Mouse (Mus musculus): ENCODE data around the gene Hoxd12. TPM values are rescaled to one million over a fixed set of nuclear protein-coding genes. Genes with fewer than 3 reads are reported as not detected.

The Hoxd12 gene
- polyA plus RNA-seq, 1 experiment from 2014 or later: not detected

DNA sequence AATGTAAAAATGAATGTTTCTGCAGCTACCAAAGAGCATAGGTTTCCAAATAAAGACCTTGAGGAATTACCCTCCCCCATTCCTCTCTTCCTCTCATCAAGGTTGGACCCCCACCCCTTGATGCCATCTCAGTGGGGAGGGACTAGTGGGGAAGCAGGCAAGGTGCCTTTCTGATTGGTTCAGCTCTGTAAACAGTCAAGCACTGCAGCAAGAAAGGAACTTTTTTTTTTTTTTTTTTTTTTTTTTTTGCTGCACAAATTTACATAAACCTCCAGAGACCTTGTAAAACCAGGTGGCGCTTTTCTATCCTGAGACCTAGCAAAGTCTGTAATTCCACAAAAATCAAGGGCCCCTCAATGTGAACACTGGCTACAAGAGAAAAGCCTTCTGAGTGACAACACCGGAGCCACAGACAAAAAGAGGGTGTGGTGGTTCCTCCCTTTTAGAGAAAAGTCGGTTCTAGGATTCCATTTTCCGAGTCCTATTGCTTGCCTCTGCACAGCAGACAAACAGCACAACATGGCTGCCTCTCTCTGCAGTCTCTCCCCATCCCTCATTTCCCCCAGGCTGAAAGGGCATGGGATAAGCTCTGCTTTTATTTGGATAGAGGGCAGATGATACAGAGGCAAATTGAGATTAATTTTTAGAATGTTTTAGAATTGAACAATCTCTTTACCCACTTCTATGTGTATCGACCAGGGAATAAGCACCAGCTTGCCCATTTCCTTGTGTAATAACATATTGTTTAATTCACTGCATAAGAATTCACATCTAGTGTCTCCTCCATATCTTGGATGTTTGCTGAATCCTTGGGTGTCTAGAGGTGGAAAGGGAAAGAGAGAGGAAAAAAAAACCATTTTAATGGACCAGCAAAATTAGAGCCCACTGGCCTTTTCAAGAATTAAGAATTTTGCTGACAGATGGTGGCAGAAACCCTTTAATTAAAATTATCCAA, 34.9 kb downstream of the Hoxd12 start:
- Histone ChIP-seq H3K4me1 (0 out of 2 replicates have a peak, but pooled peaks cover 3% of the 10 kb centered on the region), H3K9ac (no peak overlapping the region), H3K27ac (no peak overlapping the region), H3K36me3 (no peaks in the 10 kb centered on the region), H3K4me3 (no peak overlapping the region), H3K4me2 (replicated peaks) (no peak overlapping the region), H3K9me3 (no peaks in the 10 kb centered on the region), H3K27me3 (peaks cover 92% of the 10 kb centered on the region)
- no peak for ATAC-seq (ENCODE audit: insufficient number of reproducible peaks, insufficient read depth, low FRiP score, low TSS enrichment)
- WGBS: 5% methylated on average over 5 of the region's 5 CpGs

DNA sequence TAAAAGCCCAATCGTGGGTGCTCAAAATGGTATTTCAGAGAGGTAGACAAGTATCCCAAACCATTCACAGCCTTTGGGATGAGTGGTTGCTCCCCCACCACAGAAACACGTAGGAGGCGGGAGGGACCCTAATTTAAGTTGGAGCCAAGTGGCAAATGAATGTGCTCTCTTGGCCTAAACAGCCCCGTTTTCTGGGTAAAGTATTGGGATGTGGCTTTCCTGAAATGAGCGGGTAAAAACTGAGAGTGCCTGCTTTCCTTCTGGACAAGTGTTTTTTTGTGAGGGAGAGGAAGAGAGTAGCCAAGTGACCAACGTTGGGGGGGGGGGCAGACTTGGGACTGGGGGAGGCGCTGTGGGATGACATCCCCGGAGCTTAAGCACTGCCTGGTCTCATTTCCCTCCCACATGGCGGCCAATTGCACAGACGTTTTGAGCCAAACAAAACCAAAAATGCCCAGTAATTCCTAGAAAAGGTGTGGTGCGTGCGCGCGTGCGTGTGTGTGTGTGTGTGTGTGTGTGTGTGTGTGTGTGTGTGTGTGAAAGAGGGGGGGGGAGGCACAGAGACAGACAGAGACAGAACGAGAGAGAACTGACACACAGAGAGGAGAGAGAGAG, 36.2 kb downstream of the Hoxd12 start:
- no peaks in the 10 kb centered on the region for H3K9me3 ChIP-seq
- peaks cover 94% of the 10 kb centered on the region for H3K27me3 ChIP-seq
- H3K9ac ChIP-seq: no peak overlapping the region
- 1% methylated on average over 16 of the region's 16 CpGs for WGBS
- H3K4me3 ChIP-seq: no peak overlapping the region
- H3K4me2 ChIP-seq (replicated peaks): no peak overlapping the region
- no peaks in the 10 kb centered on the region for H3K4me1 ChIP-seq
- no peaks in the 10 kb centered on the region for H3K36me3 ChIP-seq
- ATAC-seq (ENCODE audit: insufficient number of reproducible peaks, insufficient read depth, low FRiP score, low TSS enrichment): no peak
- H3K27ac ChIP-seq: no peak overlapping the region

DNA sequence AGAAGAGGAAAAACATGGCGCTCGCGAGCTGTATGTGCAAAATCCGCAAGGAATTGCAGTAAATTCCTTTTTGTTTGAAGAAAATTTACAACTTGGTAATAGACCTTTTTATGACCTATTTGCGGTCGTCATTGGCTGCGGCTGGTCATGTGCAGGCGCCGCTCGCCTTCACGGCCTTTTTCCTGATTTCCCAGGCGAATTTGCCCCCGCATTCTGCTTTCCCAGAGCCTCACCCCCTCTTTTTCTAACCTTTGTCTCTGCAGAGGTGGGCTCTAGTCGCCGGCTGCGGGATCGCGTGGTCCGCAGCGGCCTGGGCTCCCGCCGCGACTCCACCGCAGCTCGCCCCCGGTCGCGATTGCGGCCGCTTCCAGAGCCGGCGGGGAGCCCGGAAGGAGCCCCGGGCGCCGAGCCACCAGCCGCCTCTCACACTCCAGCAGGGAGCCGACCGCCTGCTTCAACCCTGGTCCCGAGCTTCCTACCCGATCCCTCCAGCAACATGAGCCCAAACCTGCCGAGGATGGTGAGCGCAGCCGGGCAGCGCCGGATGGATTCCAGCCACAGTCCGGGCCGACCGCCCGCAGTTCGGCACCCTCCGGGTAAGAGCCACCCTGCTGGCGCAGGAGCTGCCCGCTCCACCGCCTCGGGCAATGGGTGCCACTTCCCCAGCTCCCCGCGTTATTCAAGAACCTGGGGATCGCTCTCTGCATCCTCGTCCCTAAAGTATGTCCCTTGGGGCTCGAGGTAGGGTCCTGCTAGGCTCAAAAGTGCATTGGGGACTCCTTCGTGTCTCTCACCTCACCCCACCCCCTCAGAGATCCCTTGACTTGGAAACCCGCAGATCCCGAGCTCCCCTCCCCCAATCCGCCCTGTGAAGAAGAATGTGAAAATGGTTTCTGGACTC, 37.2 kb downstream of the Hoxd12 start, which contains the start of the genes Hoxd3 and Hoxd4:
Gene Hoxd3, plus strand, starts transcription at position 207 of the 901 bp plus-strand sequence.
Gene Hoxd4, plus strand, starts transcription at position 209 of the 901 bp plus-strand sequence.
- Histone ChIP-seq H3K27ac (no peak within 1 kb of the TSS), H3K4me1 (no peaks in the 10 kb centered on the region), H3K9ac (peak within 1 kb of the TSS; percentile 34; the same call in 1 of the 2 replicates), H3K4me2 (replicated peaks) (peak within 1 kb of the TSS; percentile 44), H3K36me3 (no peaks in the 10 kb centered on the region), H3K9me3 (no peaks in the 10 kb centered on the region), H3K4me3 (peak within 1 kb of the TSS; percentile 30), H3K27me3 (peaks cover 95% of the 10 kb centered on the region)
- no peak for ATAC-seq (ENCODE audit: insufficient number of reproducible peaks, insufficient read depth, low FRiP score, low TSS enrichment)
- WGBS: under 1% methylated on average over 65 of the region's 65 CpGs

DNA sequence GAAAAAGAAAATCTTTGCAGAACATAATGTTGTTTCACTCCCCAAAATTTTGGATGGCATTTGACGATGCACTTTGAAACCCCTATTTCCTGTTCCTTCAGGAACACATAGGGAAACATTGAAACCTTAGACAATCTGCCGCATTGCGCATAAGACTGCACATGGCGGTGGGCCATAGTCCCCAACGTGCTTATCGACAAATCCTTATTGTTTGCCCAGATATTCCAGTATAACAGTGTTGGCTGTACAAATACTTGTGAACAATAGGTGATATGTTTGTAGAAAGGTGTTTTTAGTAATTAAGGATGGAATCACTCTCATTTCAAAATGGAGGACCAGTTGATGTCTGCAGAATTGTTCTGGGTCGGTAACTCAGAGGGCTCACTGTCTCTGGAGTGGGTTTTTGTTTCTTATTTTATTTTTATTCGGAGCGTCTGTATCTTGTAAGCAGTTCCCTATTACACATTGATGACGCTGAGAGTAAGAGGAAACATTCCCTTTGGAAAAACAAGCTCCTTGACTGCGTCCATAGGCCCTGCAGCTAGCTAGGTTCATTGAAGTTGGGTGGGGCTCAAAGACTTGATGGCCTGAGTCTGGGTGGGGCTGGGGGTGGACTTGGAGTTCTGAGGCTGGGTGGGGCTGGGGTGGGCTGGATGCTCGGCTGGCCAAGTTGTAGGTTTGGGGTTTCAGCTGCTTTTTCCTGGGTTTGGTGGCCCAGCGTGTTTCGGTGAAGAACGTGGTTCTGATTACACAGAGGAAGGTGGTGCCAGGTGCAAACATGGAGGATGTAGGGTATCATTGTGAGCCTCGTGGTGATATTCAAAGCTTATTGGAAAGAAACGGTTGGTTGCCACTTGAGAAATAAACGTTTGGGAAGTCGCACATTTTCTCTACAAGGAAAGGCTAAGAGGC, 38.7 kb downstream of the Hoxd12 start:
- no peaks in the 10 kb centered on the region for H3K4me1 ChIP-seq
- no peak overlapping the region for H3K4me3 ChIP-seq
- no peaks in the 10 kb centered on the region for H3K9me3 ChIP-seq
- H3K9ac ChIP-seq: no peak overlapping the region
- H3K4me2 ChIP-seq (replicated peaks): no peak overlapping the region
- H3K27ac ChIP-seq: no peak overlapping the region
- H3K36me3 ChIP-seq: no peaks in the 10 kb centered on the region
- WGBS: 3% methylated on average over 19 of the region's 19 CpGs
- no peak for ATAC-seq (ENCODE audit: insufficient number of reproducible peaks, insufficient read depth, low FRiP score, low TSS enrichment)
- H3K27me3 ChIP-seq: peaks cover 97% of the 10 kb centered on the region

DNA sequence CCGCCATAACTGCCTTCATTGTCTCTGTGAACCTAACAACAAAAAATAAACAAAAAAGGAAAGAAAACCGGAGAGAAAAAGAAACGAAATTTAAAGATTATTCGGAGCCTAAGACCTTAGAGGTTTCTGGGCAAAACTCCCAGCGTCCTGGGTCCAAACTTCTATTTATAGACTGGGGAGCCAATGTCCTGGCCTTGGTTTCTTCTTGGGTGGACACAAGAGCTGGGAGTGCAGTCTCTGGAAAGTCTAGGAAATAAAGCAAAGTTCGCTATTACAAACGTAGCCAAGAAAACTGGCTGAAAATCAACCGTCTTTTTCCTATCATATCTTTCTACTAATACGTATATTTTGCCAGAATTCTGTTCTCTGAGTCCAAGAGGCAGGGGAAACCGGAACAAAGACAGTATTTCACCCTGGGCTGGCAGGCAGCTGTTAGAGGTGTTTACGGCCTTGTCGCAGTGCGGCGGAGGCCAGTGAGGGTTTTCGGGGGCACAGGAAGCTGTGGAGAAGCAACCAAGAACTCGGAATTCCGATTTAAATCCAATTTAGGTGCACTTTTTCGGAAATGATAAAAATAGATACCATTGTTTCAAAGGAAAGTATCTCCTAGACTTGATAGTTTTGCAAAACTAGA, 39.5 kb downstream of the Hoxd12 start:
- peaks cover 97% of the 10 kb centered on the region for H3K27me3 ChIP-seq
- H3K4me1 ChIP-seq: no peaks in the 10 kb centered on the region
- no peaks in the 10 kb centered on the region for H3K36me3 ChIP-seq
- no peaks in the 10 kb centered on the region for H3K9me3 ChIP-seq
- no peak overlapping the region for H3K4me3 ChIP-seq
- H3K9ac ChIP-seq: no peak overlapping the region
- H3K27ac ChIP-seq: no peak overlapping the region
- ATAC-seq (ENCODE audit: insufficient number of reproducible peaks, insufficient read depth, low FRiP score, low TSS enrichment): no peak
- H3K4me2 ChIP-seq (replicated peaks): no peak overlapping the region
- 3% methylated on average over 18 of the region's 18 CpGs for WGBS

DNA sequence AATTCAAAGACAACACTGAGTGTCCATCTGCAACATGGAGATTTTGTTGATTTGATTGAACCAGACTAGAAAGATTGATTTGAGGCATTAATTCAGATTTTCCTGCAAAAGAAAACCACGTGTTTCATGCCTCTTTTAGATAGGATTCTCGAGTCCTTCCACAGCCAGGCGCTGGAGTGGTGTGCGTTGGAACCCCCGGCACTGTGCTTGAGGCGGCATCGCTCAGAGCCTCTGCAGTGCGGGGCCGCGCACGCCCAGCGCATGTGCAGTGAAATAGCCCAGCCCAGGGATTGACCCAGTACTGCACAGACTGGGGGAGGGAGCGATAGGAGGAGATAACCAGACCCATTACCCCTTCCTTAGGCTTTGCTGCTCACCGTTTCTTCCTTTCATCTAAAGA, 40.1 kb downstream of the Hoxd12 start:
- WGBS: 3% methylated on average over 14 of the region's 14 CpGs
- H3K4me3 ChIP-seq: no peak overlapping the region
- ATAC-seq (ENCODE audit: insufficient number of reproducible peaks, insufficient read depth, low FRiP score, low TSS enrichment): no peak
- H3K9ac ChIP-seq: no peak overlapping the region
- no peaks in the 10 kb centered on the region for H3K4me1 ChIP-seq
- H3K27ac ChIP-seq: no peak overlapping the region
- H3K9me3 ChIP-seq: no peaks in the 10 kb centered on the region
- H3K4me2 ChIP-seq (replicated peaks): no peak overlapping the region
- peaks cover 97% of the 10 kb centered on the region for H3K27me3 ChIP-seq
- H3K36me3 ChIP-seq: no peaks in the 10 kb centered on the region

DNA sequence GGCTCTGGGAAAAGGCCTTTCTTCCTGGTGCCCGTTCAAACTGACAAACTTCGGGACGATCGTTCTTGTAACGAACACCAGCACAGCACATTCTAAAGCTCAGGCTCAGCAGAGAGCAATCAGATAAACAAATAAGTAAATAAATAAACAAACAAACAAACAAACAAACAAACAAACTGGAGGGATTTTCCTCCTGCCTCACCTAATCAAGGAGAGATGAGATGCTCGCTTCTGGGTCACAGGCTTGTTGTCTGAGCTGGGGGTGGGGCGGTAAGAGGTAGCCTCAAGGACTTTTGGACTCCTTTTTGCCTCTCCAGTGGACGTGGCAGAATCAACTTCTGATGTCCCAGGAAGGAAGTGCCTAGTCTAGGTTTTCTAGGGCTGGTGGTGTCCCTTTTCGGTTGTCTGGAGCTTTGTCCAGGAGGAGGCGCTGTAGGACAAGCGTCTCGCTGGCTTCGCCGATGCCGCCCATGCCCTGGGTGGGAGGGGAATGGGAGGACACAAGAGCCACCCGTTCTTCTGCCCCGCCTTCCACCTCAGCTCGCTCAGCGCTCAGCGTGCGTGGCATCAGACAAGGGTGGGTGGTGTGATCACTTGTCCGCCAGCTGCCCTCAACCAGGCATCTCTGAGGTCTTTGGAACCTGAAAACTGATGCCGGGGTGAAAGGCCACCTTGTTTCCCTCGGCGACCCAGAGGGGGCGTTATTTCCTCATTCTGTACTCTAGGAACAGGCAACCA, 40.9 kb downstream of the Hoxd12 start:
- H3K9ac ChIP-seq: no peak overlapping the region
- 2% methylated on average over 26 of the region's 26 CpGs for WGBS
- peak; percentile 54; the same call in 1 of the 2 replicates for ATAC-seq (ENCODE audit: insufficient number of reproducible peaks, insufficient read depth, low FRiP score, low TSS enrichment)
- peaks cover 96% of the 10 kb centered on the region for H3K27me3 ChIP-seq
- H3K4me3 ChIP-seq: peak overlapping the region; percentile 21
- no peaks in the 10 kb centered on the region for H3K9me3 ChIP-seq
- no peak overlapping the region for H3K27ac ChIP-seq
- peak overlapping the region; percentile 47 for H3K4me2 ChIP-seq (replicated peaks)
- no peaks in the 10 kb centered on the region for H3K4me1 ChIP-seq
- H3K36me3 ChIP-seq: no peaks in the 10 kb centered on the region

DNA sequence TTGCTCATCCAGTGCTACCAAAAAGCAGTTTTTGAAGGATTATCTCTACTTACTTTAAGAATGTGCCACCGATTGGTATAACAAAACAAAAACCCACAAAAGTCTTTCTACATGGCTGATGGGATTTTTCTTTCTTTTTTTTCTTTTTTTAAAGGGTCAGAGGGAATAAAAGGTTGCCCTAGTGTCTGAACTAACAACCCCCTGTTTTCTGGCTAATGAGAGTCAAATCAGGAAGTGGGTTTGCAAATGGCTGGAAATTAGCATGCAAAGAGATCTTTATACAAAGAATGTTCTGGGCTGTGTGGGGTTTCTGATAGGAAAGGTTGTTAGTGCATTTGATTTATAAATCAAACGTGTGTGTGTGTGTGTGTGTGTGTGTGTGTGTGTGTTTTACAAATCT, 45.6 kb downstream of the Hoxd12 start:
- H3K4me2 ChIP-seq (replicated peaks): no peak overlapping the region
- no peak for ATAC-seq (ENCODE audit: insufficient number of reproducible peaks, insufficient read depth, low FRiP score, low TSS enrichment)

DNA sequence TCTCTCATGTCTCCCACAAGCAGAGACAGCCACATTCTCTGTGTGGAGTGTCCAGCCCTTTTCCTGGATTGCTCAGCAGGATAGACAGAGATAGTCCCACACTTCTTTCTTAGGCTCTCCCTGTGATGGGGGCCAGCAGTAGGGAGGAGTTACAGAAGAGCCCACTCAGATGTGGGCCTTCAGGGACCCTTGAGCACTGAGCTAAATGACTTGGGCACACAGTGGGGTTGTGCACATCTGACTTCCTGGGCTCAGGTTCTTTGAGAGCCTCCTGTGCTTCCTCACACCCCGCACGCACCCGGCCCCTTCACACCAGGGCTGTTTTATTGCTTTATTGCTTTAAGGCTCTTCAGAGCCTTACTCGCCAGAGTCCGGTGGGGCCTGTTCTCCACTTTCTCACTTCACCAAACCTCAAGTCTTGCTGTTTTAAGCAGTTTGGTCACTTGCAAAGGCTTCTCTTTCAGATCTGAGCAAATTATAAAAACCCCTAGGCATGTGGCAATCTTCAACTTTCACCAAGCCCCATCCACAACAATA, 46.2 kb downstream of the Hoxd12 start:
- Histone ChIP-seq H3K27ac (no peak overlapping the region), H3K36me3 (no peaks in the 10 kb centered on the region), H3K9me3 (no peaks in the 10 kb centered on the region), H3K9ac (no peak overlapping the region), H3K4me2 (replicated peaks) (no peak overlapping the region), H3K27me3 (peaks cover 97% of the 10 kb centered on the region), H3K4me1 (no peaks in the 10 kb centered on the region), H3K4me3 (no peak overlapping the region)
- WGBS: 3% methylated on average over 5 of the region's 5 CpGs
- no peak for ATAC-seq (ENCODE audit: insufficient number of reproducible peaks, insufficient read depth, low FRiP score, low TSS enrichment)

More for the DNA sequence above, 45.6 kb downstream of the Hoxd12 start:
- Histone ChIP-seq H3K27me3 (peaks cover 98% of the 10 kb centered on the region), H3K4me3 (no peak overlapping the region), H3K36me3 (no peaks in the 10 kb centered on the region), H3K9me3 (no peaks in the 10 kb centered on the region), H3K9ac (no peak overlapping the region), H3K27ac (no peak overlapping the region), H3K4me1 (no peaks in the 10 kb centered on the region)
- 8% methylated on average over 2 of the region's 2 CpGs for WGBS

DNA sequence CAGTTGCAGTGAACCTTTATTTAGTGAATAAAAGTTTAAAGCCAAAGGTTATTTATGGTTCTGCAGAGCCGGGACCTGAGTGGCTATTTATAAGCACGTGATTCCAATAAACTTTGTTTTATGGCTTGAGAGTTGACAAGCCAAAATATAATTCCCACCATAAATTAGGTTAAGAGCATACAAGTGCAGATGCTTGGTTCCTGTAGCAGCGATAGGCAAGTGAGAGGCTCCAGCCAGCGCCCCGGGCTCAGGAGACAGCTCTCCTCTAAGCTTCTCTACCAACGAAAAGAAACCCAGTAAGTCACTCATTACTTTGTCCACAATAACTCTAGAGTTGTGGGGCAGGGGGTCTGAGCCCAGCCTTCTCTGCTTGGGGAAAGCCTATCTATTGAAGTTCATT, 47.1 kb downstream of the Hoxd12 start:
- 7% methylated on average over 6 of the region's 6 CpGs for WGBS
- no peak for ATAC-seq (ENCODE audit: insufficient number of reproducible peaks, insufficient read depth, low FRiP score, low TSS enrichment)
- Histone ChIP-seq H3K4me1 (no peaks in the 10 kb centered on the region), H3K36me3 (no peaks in the 10 kb centered on the region), H3K27me3 (peaks cover 97% of the 10 kb centered on the region), H3K9ac (no peak overlapping the region), H3K27ac (no peak overlapping the region), H3K4me3 (no peak overlapping the region), H3K4me2 (replicated peaks) (no peak overlapping the region), H3K9me3 (no peaks in the 10 kb centered on the region)

Data from embryonic facial prominence, embryonic 12.5 days (tissue).